Mouse (Mus musculus): ENCODE measurements at regions not wholly inside any gene's neighbourhood (a gene's known extent, or its start where the extent isn't known, plus 50 kb on each side); places are given as distances from the start of the nearest gene placed in this dataset.

DNA sequence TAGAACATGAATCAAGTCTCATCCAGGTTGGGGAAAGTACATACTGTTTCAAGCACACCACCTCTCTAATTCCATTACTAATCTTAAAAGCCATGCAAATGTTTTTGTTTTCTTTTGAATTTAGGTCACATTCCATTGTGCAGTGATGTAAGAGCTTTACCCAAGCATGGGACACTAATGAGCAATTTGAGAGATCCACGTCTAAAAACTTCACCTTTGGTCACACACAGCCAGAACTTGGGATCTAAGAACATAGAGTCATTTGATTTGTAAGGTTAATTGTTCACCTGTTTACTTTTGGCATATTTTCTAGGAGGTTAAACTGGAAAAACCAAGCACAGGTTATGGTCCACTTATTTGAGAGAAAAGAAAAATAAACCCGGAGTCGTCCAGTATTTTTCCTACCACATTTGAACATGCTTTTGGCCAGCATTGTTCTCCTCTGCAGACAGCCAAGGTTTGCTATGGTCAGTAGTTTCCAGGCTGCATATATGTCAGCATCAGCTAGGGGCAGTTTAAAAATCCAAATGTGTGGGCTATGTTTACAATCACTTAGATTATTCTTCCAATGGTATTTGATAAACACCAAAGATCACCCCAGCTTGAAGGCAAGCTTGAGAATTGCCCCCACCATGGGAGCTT is 137.0 kb downstream of the Arrdc3 start:
- TF ChIP-seq EP300 (IDR thresholded peaks at IDR 0.05; ENCODE audit: low read depth) (no peak), CTCF (IDR thresholded peaks at IDR 0.05; ENCODE audit: low read depth) (no peak)

Data from liver, postnatal 0 days (tissue).